Mouse (Mus musculus): Measurements from ENCODE around the gene Gm45837. TPM values are rescaled to one million over a fixed set of nuclear protein-coding genes. Genes with fewer than 3 reads are reported as not detected.

Gene Gm45837
- total RNA-seq, 1 experiment, result not detected

DNA sequence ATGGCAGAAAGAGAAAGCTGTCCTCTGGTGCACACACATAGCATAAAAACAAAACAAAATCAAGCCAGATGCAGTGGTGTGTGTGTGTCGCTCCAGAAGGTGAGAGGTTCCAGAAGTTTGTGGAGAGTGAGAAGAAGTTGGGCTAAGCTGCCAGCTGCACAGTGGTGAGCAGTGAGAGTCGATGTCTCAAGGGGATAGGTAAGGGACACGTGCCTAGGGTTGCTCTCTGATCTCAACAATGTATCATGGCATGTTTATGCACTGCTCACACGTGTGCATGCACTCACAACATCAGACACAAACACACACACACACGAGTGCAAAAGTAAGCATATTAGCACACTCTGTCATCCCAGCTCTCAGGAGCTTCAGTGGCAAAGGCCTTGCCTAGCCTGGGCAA, 46.8 kb upstream of the Gm45837 start:
- no peak overlapping the region for H3K9ac ChIP-seq (ENCODE audit: insufficient read depth, low read depth, low read length, poor library complexity, severe bottlenecking)

GRCm38 (mm10) chr7:101367901-101368852, 42.5 kb upstream of the Gm45837 start:
- H3K4me1 ChIP-seq (ENCODE audit: control insufficient read depth in 2 of 2, insufficient read depth in 2 of 2, low read length in 2 of 2, poor library complexity in 1 of 2), result peaks cover 0 to 4% of the 10 kb centered on the region in 2 experiments; a peak in 1 of 4 replicates
- no peak overlapping the region for H3K9ac ChIP-seq (ENCODE audit: insufficient read depth, low read depth, low read length, poor library complexity, severe bottlenecking)
- H3K36me3 ChIP-seq (ENCODE audit: control insufficient read depth, insufficient read depth, low read length, poor library complexity, severe bottlenecking), result no peaks in the 10 kb centered on the region
- TF ChIP-seq ZC3H11A (IDR thresholded peaks at IDR 0.05; ENCODE audit: borderline replicate concordance, low read depth, low read length), result no peak
- TF ChIP-seq CHD2 (IDR thresholded peaks at IDR 0.05; ENCODE audit: low read depth, low read length), result no peak
- TF ChIP-seq HCFC1 (IDR thresholded peaks at IDR 0.05; ENCODE audit: borderline replicate concordance, insufficient read depth, low read length), result no peak
- no peak for TF ChIP-seq MAFK (IDR thresholded peaks at IDR 0.05; ENCODE audit: insufficient read depth, low read depth, low read length)
- no peak for TF ChIP-seq ZNF384 (IDR thresholded peaks at IDR 0.05; ENCODE audit: low read depth, low read length)
- in situ Hi-C loops (cut with MboI; ENCODE audit: low sequenced_read_pairs in 2 of 2, unreplicated experiment in 2 of 2), result no loop called here
- no peak for DNase-seq (ENCODE audit: low read depth, low spot score)
- H3K4me3 ChIP-seq (ENCODE audit: insufficient read depth in 1 of 2, low read depth in 1 of 2, low read length in 2 of 2, poor library complexity in 1 of 2, severe bottlenecking in 1 of 2), result no peak overlapping the region
- H3K27ac ChIP-seq (ENCODE audit: insufficient read depth, low read depth, low read length, poor library complexity, severe bottlenecking), result no peak overlapping the region
- H3K9me3 ChIP-seq (ENCODE audit: control insufficient read depth, insufficient read depth, low read depth, low read length), result no peaks in the 10 kb centered on the region

More for the DNA sequence above, 46.8 kb upstream of the Gm45837 start:
- no peak for DNase-seq (ENCODE audit: low read depth, low spot score)
- Histone ChIP-seq H3K4me1 (ENCODE audit: control insufficient read depth in 2 of 2, insufficient read depth in 2 of 2, low read length in 2 of 2, poor library complexity in 1 of 2) (peaks cover 0 to 12% of the 10 kb centered on the region in 2 experiments; a peak in 2 of 4 replicates), H3K4me3 (ENCODE audit: insufficient read depth in 1 of 2, low read depth in 1 of 2, low read length in 2 of 2, poor library complexity in 1 of 2, severe bottlenecking in 1 of 2) (no peak overlapping the region), H3K36me3 (ENCODE audit: control insufficient read depth, insufficient read depth, low read length, poor library complexity, severe bottlenecking) (no peaks in the 10 kb centered on the region; the same call in 1 of the 2 replicates), H3K27ac (ENCODE audit: insufficient read depth, low read depth, low read length, poor library complexity, severe bottlenecking) (no peak overlapping the region), H3K9me3 (ENCODE audit: control insufficient read depth, insufficient read depth, low read depth, low read length) (no peaks in the 10 kb centered on the region)
- no peak for TF ChIP-seq CHD2 (IDR thresholded peaks at IDR 0.05; ENCODE audit: low read depth, low read length)
- no peak for TF ChIP-seq ZC3H11A (IDR thresholded peaks at IDR 0.05; ENCODE audit: borderline replicate concordance, low read depth, low read length)
- in situ Hi-C loops (cut with MboI; ENCODE audit: low sequenced_read_pairs in 2 of 2, unreplicated experiment in 2 of 2), result no loop called here

GRCm38 (mm10) chr7:101369666-101370065, 41.0 kb upstream of the Gm45837 start:
- Histone ChIP-seq H3K4me1 (ENCODE audit: control insufficient read depth in 2 of 2, insufficient read depth in 2 of 2, low read length in 2 of 2, poor library complexity in 1 of 2) (peaks cover 1 to 6% of the 10 kb centered on the region in 2 experiments; a peak in 1 of 4 replicates), H3K4me3 (ENCODE audit: insufficient read depth in 1 of 2, low read depth in 1 of 2, low read length in 2 of 2, poor library complexity in 1 of 2, severe bottlenecking in 1 of 2) (no peak overlapping the region), H3K9ac (ENCODE audit: insufficient read depth, low read depth, low read length, poor library complexity, severe bottlenecking) (no peak overlapping the region), H3K9me3 (ENCODE audit: control insufficient read depth, insufficient read depth, low read depth, low read length) (no peaks in the 10 kb centered on the region), H3K27ac (ENCODE audit: insufficient read depth, low read depth, low read length, poor library complexity, severe bottlenecking) (no peak overlapping the region), H3K36me3 (ENCODE audit: control insufficient read depth, insufficient read depth, low read length, poor library complexity, severe bottlenecking) (no peaks in the 10 kb centered on the region)
- in situ Hi-C loops (cut with MboI; ENCODE audit: low sequenced_read_pairs in 2 of 2, unreplicated experiment in 2 of 2), result no loop called here
- TF ChIP-seq MAFK (IDR thresholded peaks at IDR 0.05; ENCODE audit: insufficient read depth, low read depth, low read length) (no peak), ZNF384 (IDR thresholded peaks at IDR 0.05; ENCODE audit: low read depth, low read length) (no peak), CHD2 (IDR thresholded peaks at IDR 0.05; ENCODE audit: low read depth, low read length) (no peak), HCFC1 (IDR thresholded peaks at IDR 0.05; ENCODE audit: borderline replicate concordance, insufficient read depth, low read length) (no peak), ZC3H11A (IDR thresholded peaks at IDR 0.05; ENCODE audit: borderline replicate concordance, low read depth, low read length) (no peak)
- no peak for DNase-seq (ENCODE audit: low read depth, low spot score)

DNA sequence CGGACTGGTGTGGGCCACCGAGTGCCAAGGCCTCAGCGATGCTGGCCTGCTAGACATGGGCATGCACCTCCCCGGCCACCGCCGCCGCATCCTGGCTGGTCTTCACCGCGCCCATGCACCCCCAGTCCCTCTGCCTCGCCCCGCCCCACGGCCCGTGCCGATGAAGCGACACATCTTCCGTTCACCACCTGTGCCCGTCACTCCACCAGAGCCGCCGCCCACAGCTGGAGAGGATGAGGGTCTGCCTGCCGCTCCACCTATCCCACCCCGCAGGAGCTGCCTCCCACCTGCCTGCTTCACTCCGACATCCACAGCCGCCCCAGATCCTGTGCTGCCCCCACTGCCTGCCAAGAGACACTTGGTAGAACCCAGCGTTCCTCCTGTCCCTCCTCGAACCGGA, 37.6 kb upstream of the Gm45837 start:
- DNase-seq (ENCODE audit: low read depth, low spot score), result no peak
- H3K36me3 ChIP-seq (ENCODE audit: control insufficient read depth, insufficient read depth, low read length, poor library complexity, severe bottlenecking), result no peaks in the 10 kb centered on the region
- peak overlapping the region; percentile 38; the same call in 1 of the 2 replicates for H3K9ac ChIP-seq (ENCODE audit: insufficient read depth, low read depth, low read length, poor library complexity, severe bottlenecking)
- no peak for TF ChIP-seq MAFK (IDR thresholded peaks at IDR 0.05; ENCODE audit: insufficient read depth, low read depth, low read length)
- TF ChIP-seq ZNF384 (IDR thresholded peaks at IDR 0.05; ENCODE audit: low read depth, low read length), result no peak
- no peak for TF ChIP-seq HCFC1 (IDR thresholded peaks at IDR 0.05; ENCODE audit: borderline replicate concordance, insufficient read depth, low read length)
- TF ChIP-seq ZC3H11A (IDR thresholded peaks at IDR 0.05; ENCODE audit: borderline replicate concordance, low read depth, low read length), result no peak
- TF ChIP-seq CHD2 (IDR thresholded peaks at IDR 0.05; ENCODE audit: low read depth, low read length), result no peak
- H3K27ac ChIP-seq (ENCODE audit: insufficient read depth, low read depth, low read length, poor library complexity, severe bottlenecking), result no peak overlapping the region
- peak overlapping the region; percentile 26 to 62; a peak in 2 of 4 replicates for H3K4me3 ChIP-seq (ENCODE audit: insufficient read depth in 1 of 2, low read depth in 1 of 2, low read length in 2 of 2, poor library complexity in 1 of 2, severe bottlenecking in 1 of 2)
- no peaks in the 10 kb centered on the region for H3K9me3 ChIP-seq (ENCODE audit: control insufficient read depth, insufficient read depth, low read depth, low read length)
- in situ Hi-C loops (cut with MboI; ENCODE audit: low sequenced_read_pairs in 2 of 2, unreplicated experiment in 2 of 2), result no loop called here
- peaks cover 1 to 8% of the 10 kb centered on the region in 2 experiments; a peak in 1 of 4 replicates for H3K4me1 ChIP-seq (ENCODE audit: control insufficient read depth in 2 of 2, insufficient read depth in 2 of 2, low read length in 2 of 2, poor library complexity in 1 of 2)

Measured in ES-E14 (cell line).